Mouse (Mus musculus): ENCODE results near the gene Mrtfb. TPM values are rescaled to one million over a fixed set of nuclear protein-coding genes. Genes with fewer than 3 reads are reported as not detected.
"Not testable (repeated sequence)": the region's sequence is repeated elsewhere in the genome, so short reads cannot be mapped to it uniquely, and the experiment has no call there.

The Mrtfb gene
- polyA plus RNA-seq, 1 experiment from 2014 or later = 21.8 TPM

GRCm38 (mm10) chr16:13332536-13332935, 76.3 kb downstream of the Mrtfb start:
- no peaks in the 10 kb centered on the region for H3K27me3 ChIP-seq (replicated peaks; ENCODE audit: insufficient read depth, low read length)
- no peak for TF ChIP-seq EP300 (IDR thresholded peaks at IDR 0.05)
- TF ChIP-seq CTCF (IDR thresholded peaks at IDR 0.05) = no peak
- H3K4me2 ChIP-seq (replicated peaks; ENCODE audit: low read depth, low read length) = no peak overlapping the region
- H3K27ac ChIP-seq (ENCODE audit: low read length) = no peak overlapping the region
- H3K9ac ChIP-seq (replicated peaks; ENCODE audit: low read depth) = no peak overlapping the region
- H3K9me3 ChIP-seq (ENCODE audit: low read length) = no peaks in the 10 kb centered on the region
- no peak for DNase-seq (ENCODE audit: low spot score)
- ATAC-seq = no peak
- H3K4me3 ChIP-seq (ENCODE audit: low read depth, low read length) = no peak overlapping the region
- H3K36me3 ChIP-seq (ENCODE audit: insufficient read depth, low read length) = 0 out of 2 replicates have a peak, but pooled peaks cover 4% of the 10 kb centered on the region
- H3K4me1 ChIP-seq (ENCODE audit: insufficient read depth, low read depth, low read length) = peaks cover 6% of the 10 kb centered on the region; the same call in 1 of the 2 replicates
- WGBS = 83% methylated on average over 2 of the region's 2 CpGs

- H3K27ac ChIP-seq (ENCODE audit: low read length) = no peak overlapping the region
- H3K27me3 ChIP-seq (replicated peaks; ENCODE audit: insufficient read depth, low read length) = no peaks in the 10 kb centered on the region
- no peak for TF ChIP-seq CTCF (IDR thresholded peaks at IDR 0.05)
- TF ChIP-seq EP300 (IDR thresholded peaks at IDR 0.05) = no peak; the same call in 1 of the 2 replicates
- no peak overlapping the region for H3K4me2 ChIP-seq (replicated peaks; ENCODE audit: low read depth, low read length)
- H3K36me3 ChIP-seq (ENCODE audit: insufficient read depth, low read length) = no peaks in the 10 kb centered on the region
- H3K9me3 ChIP-seq (ENCODE audit: low read length) = no peaks in the 10 kb centered on the region
- WGBS = 54% methylated on average over 5 of the region's 5 CpGs
- peak; percentile 64 for ATAC-seq
- no peak overlapping the region for H3K4me3 ChIP-seq (ENCODE audit: low read depth, low read length)
- H3K9ac ChIP-seq (replicated peaks; ENCODE audit: low read depth) = no peak overlapping the region
- H3K4me1 ChIP-seq (ENCODE audit: insufficient read depth, low read depth, low read length) = peaks cover 6% of the 10 kb centered on the region; the same call in 1 of the 2 replicates
- DNase-seq (ENCODE audit: low spot score) = peak; percentile 63
Measured at GRCm38 (mm10) chr16:13333781-13334341, 77.6 kb downstream of the Mrtfb start.

- WGBS = 57% methylated on average over 5 of the region's 5 CpGs
- Histone ChIP-seq H3K9ac (replicated peaks; ENCODE audit: low read depth) (no peak overlapping the region), H3K27me3 (replicated peaks; ENCODE audit: insufficient read depth, low read length) (no peaks in the 10 kb centered on the region), H3K27ac (ENCODE audit: low read length) (no peak overlapping the region), H3K9me3 (ENCODE audit: low read length) (no peaks in the 10 kb centered on the region), H3K4me1 (ENCODE audit: insufficient read depth, low read depth, low read length) (no peaks in the 10 kb centered on the region), H3K4me3 (ENCODE audit: low read depth, low read length) (no peak overlapping the region), H3K36me3 (ENCODE audit: insufficient read depth, low read length) (no peaks in the 10 kb centered on the region), H3K4me2 (replicated peaks; ENCODE audit: low read depth, low read length) (no peak overlapping the region)
- TF ChIP-seq CTCF (IDR thresholded peaks at IDR 0.05) = peak; percentile 60
- no peak for TF ChIP-seq EP300 (IDR thresholded peaks at IDR 0.05)
- DNase-seq (ENCODE audit: low spot score) = peak; percentile 51
- peak; percentile 70 for ATAC-seq
Measured at GRCm38 (mm10) chr16:13336503-13337230, 80.4 kb downstream of the Mrtfb start.

- ATAC-seq (no peak), DNase-seq (ENCODE audit: low spot score) (peak; percentile 32)
- Histone ChIP-seq H3K4me3 (ENCODE audit: low read depth, low read length) (no peak overlapping the region), H3K36me3 (ENCODE audit: insufficient read depth, low read length) (no peaks in the 10 kb centered on the region), H3K4me2 (replicated peaks; ENCODE audit: low read depth, low read length) (no peak overlapping the region), H3K9me3 (ENCODE audit: low read length) (no peaks in the 10 kb centered on the region), H3K27ac (ENCODE audit: low read length) (no peak overlapping the region), H3K27me3 (replicated peaks; ENCODE audit: insufficient read depth, low read length) (no peaks in the 10 kb centered on the region), H3K9ac (replicated peaks; ENCODE audit: low read depth) (no peak overlapping the region), H3K4me1 (ENCODE audit: insufficient read depth, low read depth, low read length) (no peaks in the 10 kb centered on the region)
- WGBS = 60% methylated on average over 4 of the region's 4 CpGs
- TF ChIP-seq CTCF (IDR thresholded peaks at IDR 0.05) (no peak), EP300 (IDR thresholded peaks at IDR 0.05) (no peak)
Measured at GRCm38 (mm10) chr16:13338094-13338493, 81.8 kb downstream of the Mrtfb start.

GRCm38 (mm10) chr16:13339433-13339832, 83.2 kb downstream of the Mrtfb start:
- no peak overlapping the region for H3K27ac ChIP-seq (ENCODE audit: low read length)
- no peaks in the 10 kb centered on the region for H3K27me3 ChIP-seq (replicated peaks; ENCODE audit: insufficient read depth, low read length)
- no peak for ATAC-seq
- no peak overlapping the region for H3K9ac ChIP-seq (replicated peaks; ENCODE audit: low read depth)
- WGBS = 84% methylated on average over 6 of the region's 6 CpGs
- no peaks in the 10 kb centered on the region for H3K36me3 ChIP-seq (ENCODE audit: insufficient read depth, low read length)
- H3K9me3 ChIP-seq (ENCODE audit: low read length) = no peaks in the 10 kb centered on the region
- TF ChIP-seq EP300 (IDR thresholded peaks at IDR 0.05) = no peak
- no peak for DNase-seq (ENCODE audit: low spot score)
- no peak overlapping the region for H3K4me2 ChIP-seq (replicated peaks; ENCODE audit: low read depth, low read length)
- no peak overlapping the region for H3K4me3 ChIP-seq (ENCODE audit: low read depth, low read length)
- no peaks in the 10 kb centered on the region for H3K4me1 ChIP-seq (ENCODE audit: insufficient read depth, low read depth, low read length)

GRCm38 (mm10) chr16:13345822-13346221, 89.5 kb downstream of the Mrtfb start:
- ATAC-seq; H3K4me3 ChIP-seq (ENCODE audit: low read depth, low read length); H3K27me3 ChIP-seq (replicated peaks; ENCODE audit: insufficient read depth, low read length); DNase-seq (ENCODE audit: low spot score); H3K27ac ChIP-seq (ENCODE audit: low read length); H3K9ac ChIP-seq (replicated peaks; ENCODE audit: low read depth); H3K4me1 ChIP-seq (ENCODE audit: insufficient read depth, low read depth, low read length); H3K4me2 ChIP-seq (replicated peaks; ENCODE audit: low read depth, low read length); H3K36me3 ChIP-seq (ENCODE audit: insufficient read depth, low read length); H3K9me3 ChIP-seq (ENCODE audit: low read length): not testable (repeated sequence)
- 94% methylated on average over 2 of the region's 2 CpGs for WGBS

Measured in lung, postnatal 0 days (tissue).